Mouse (Mus musculus) kidney, adult 2 months (tissue): ENCODE results near the gene Cript. TPM values are rescaled to one million over a fixed set of nuclear protein-coding genes. Genes with fewer than 3 reads are reported as not detected.

Experiments
- DNase-seq: peaks from one replicate; pipeline ENCODE4 v3.0.0; 2021
- H3K27ac ChIP-seq: fragments of 200-500 bp; 2 replicates; pipeline ENCODE4 v1.5.1; 2012; ENCODE audit warnings: low read depth, low read length, control low read depth, inconsistent platforms; ENCODE audit not compliant: insufficient read depth
- H3K27me3 ChIP-seq: fragments of 200-500 bp; replicated peaks from 2 replicates; pipeline ENCODE4 v1.6.1; 2012; ENCODE audit warnings: mild to moderate bottlenecking, moderate library complexity, low read length, inconsistent platforms; ENCODE audit not compliant: control insufficient read depth, insufficient read depth
- H3K36me3 ChIP-seq: fragments of 200-500 bp; 2 replicates; pipeline ENCODE4 v1.6.1; 2012; ENCODE audit warnings: mild to moderate bottlenecking, moderate library complexity, low read length, inconsistent platforms; ENCODE audit not compliant: control insufficient read depth, insufficient read depth
- H3K4me1 ChIP-seq: fragments of 200-500 bp; 2 replicates; pipeline ENCODE4 v1.6.1; 2011; ENCODE audit warnings: low read length; ENCODE audit not compliant: control insufficient read depth, insufficient read depth
- H3K4me3 ChIP-seq: fragments of 200-500 bp; 2 replicates; pipeline ENCODE4 v1.5.1; 2011; ENCODE audit warnings: mild to moderate bottlenecking, low read depth, low read length, control low read depth; ENCODE audit not compliant: insufficient read depth
- CTCF ChIP-seq: fragments of 200-500 bp; conservative IDR thresholded peaks from 2 replicates; pipeline ENCODE4 v1.5.1; 2011; ENCODE audit warnings: low read depth, mild to moderate bottlenecking, control low read depth, low read length, moderate library complexity, mixed read lengths; ENCODE audit not compliant: insufficient read depth, insufficient read length
- POLR2A ChIP-seq: fragments of 200-500 bp; IDR thresholded peaks from one replicate; pipeline ENCODE4 v1.6.1; 2011; ENCODE audit warnings: low read depth, low read length, control low read depth
- WGBS: fragments of 180-500 bp; shearing (Covaris S2); methylation state at CpG from one replicate; pipeline ENCODE4 v1.1.7; 2018; 5-methylcytosine and 5-hydroxymethylcytosine counted together
- polyA plus RNA-seq: library from polyadenylated mRNA; depleted of rRNA; stranded (reverse); fragments of >200 nt; gene quantifications from 2 replicates; pipeline ENCODE4 v1.2.3, GENCODE M21; 2012

The Cript gene
- polyA plus RNA-seq, 1 experiment: 30.6 TPM

DNA sequence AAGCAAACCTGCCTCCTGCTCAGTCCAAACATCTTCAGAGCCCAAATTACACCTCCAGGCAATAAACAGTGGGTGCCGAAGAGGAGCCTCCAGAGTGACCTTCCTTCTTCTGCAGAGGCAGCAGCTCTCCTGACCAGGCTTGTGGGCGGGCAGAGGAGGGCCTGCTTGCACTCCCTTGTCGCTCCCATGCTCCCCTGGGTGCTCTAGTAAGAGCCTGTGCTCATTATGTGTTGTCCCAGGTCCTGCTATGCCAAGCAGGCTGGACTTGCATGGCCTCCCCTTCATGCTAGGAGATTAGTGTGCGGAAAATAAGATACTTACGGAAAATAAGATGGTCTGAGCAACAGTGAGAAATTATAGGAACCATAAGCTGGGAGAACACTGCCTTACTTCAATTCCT, 24.3 kb downstream of the Cript start:
- WGBS: 73% methylated on average over 5 of the region's 5 CpGs
- DNase-seq: no peak
- peak overlapping the region; percentile 12; the same call in 1 of the 2 replicates for H3K27ac ChIP-seq
- peaks cover 2% of the 10 kb centered on the region for H3K4me1 ChIP-seq
- no peaks in the 10 kb centered on the region for H3K36me3 ChIP-seq
- H3K4me3 ChIP-seq: no peak overlapping the region
- H3K27me3 ChIP-seq: no peaks in the 10 kb centered on the region
- TF ChIP-seq POLR2A (no peak), CTCF (no peak)

GRCm38 (mm10) chr17:87050469-87051175, 25.3 kb downstream of the Cript start:
- no peaks in the 10 kb centered on the region for H3K27me3 ChIP-seq
- peak; percentile 86 for DNase-seq
- 21% methylated on average over 9 of the region's 9 CpGs for WGBS
- TF ChIP-seq POLR2A (no peak), CTCF (no peak)
- no peaks in the 10 kb centered on the region for H3K36me3 ChIP-seq
- peak overlapping the region; percentile 90 for H3K27ac ChIP-seq
- H3K4me1 ChIP-seq: peaks cover 7% of the 10 kb centered on the region
- no peak overlapping the region for H3K4me3 ChIP-seq

- 100% methylated on average over 1 of the region's 1 CpGs for WGBS
- TF ChIP-seq CTCF: no peak
- TF ChIP-seq POLR2A: no peak
- peaks cover 7% of the 10 kb centered on the region for H3K4me1 ChIP-seq
- DNase-seq: no peak
- no peaks in the 10 kb centered on the region for H3K27me3 ChIP-seq
- H3K27ac ChIP-seq: no peak overlapping the region
- H3K36me3 ChIP-seq: no peaks in the 10 kb centered on the region
- H3K4me3 ChIP-seq: no peak overlapping the region
Observed at GRCm38 (mm10) chr17:87051652-87052051, 26.3 kb downstream of the Cript start.

DNA sequence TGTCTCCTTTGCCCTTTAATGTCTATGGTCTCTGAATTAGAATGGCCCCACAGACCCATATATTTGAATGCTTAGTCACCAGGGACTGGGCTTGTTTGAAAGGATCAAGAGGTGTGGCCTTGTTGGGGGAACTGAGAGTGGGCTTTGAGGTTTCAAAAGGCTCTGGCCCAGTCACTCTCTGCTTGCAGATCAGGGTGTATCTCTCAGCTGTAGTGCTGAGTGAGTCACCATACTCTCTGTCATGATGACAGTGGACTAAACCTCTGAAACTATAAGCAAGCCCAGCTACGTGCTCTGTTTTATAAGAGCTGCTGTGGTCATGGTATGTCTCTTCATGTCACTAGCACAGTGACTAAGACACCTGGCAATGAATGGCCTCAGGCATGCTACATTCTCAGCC, 27.1 kb downstream of the Cript start:
- Histone ChIP-seq H3K4me3 (no peak overlapping the region), H3K4me1 (peaks cover 7% of the 10 kb centered on the region), H3K27ac (no peak overlapping the region), H3K27me3 (no peaks in the 10 kb centered on the region), H3K36me3 (no peaks in the 10 kb centered on the region)
- no peak for DNase-seq
- TF ChIP-seq CTCF (no peak), POLR2A (no peak)
- 94% methylated on average over 1 of the region's 1 CpGs for WGBS

DNA sequence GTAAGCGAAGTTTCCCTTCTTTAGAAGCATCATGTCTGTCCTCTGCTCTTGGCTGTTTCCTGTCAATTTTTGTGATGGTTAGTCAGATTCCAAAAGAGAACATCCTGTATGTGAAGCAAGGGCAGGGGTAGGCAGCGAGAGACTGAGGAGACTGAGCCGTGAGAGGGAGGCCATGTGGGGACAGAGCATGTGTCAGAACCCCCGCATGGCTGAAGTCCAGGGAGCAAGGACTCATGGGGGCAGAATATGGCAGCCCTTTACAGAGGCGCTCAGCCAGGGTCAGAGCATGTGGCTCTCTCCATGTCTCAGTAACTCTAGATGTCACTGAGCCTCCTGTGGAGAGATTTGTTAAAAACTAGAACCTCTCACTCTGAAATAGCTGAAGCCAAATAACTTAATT, 28.6 kb downstream of the Cript start:
- WGBS: 64% methylated on average over 5 of the region's 5 CpGs
- DNase-seq: no peak
- Histone ChIP-seq H3K36me3 (no peaks in the 10 kb centered on the region), H3K27me3 (no peaks in the 10 kb centered on the region), H3K4me3 (no peak overlapping the region), H3K27ac (no peak overlapping the region), H3K4me1 (peaks cover 7% of the 10 kb centered on the region)
- TF ChIP-seq POLR2A: no peak
- no peak for TF ChIP-seq CTCF

- no peaks in the 10 kb centered on the region for H3K36me3 ChIP-seq
- H3K4me1 ChIP-seq: peaks cover 7% of the 10 kb centered on the region
- H3K27ac ChIP-seq: peak overlapping the region; percentile 78
- TF ChIP-seq CTCF (no peak), POLR2A (no peak)
- H3K27me3 ChIP-seq: no peaks in the 10 kb centered on the region
- no peak overlapping the region for H3K4me3 ChIP-seq
- 21% methylated on average over 5 of the region's 5 CpGs for WGBS
- DNase-seq: peak; percentile 81
Observed at GRCm38 (mm10) chr17:87055051-87055459, 29.7 kb downstream of the Cript start.

- DNase-seq: peak; percentile 61
- H3K4me1 ChIP-seq: peaks cover 7% of the 10 kb centered on the region
- WGBS: 32% methylated on average over 1 of the region's 1 CpGs
- no peaks in the 10 kb centered on the region for H3K36me3 ChIP-seq
- TF ChIP-seq POLR2A: no peak
- no peak for TF ChIP-seq CTCF
- H3K27ac ChIP-seq: peak overlapping the region; percentile 78; the same call in 1 of the 2 replicates
- no peak overlapping the region for H3K4me3 ChIP-seq
- no peaks in the 10 kb centered on the region for H3K27me3 ChIP-seq
Observed at GRCm38 (mm10) chr17:87055663-87056062, 30.3 kb downstream of the Cript start.
